Mouse (Mus musculus) granulocyte monocyte progenitor cell, adult 5-6 weeks (primary cell): ENCODE measurements around the gene Tuba4a. TPM values are rescaled to one million over a fixed set of nuclear protein-coding genes. Genes with fewer than 3 reads are reported as not detected.

Source experiments
- ATAC-seq: replicated peaks from 2 replicates; pipeline ENCODE4 v1.8.0; 2016; ENCODE audit warnings: mild to moderate bottlenecking, moderate TSS enrichment, inconsistent platforms; ENCODE audit not compliant: poor library complexity, severe bottlenecking
- total RNA-seq, 2 experiments: library from RNA; stranded (forward) in 1 of 2; stranded (reverse) in 1 of 2; fragments of 200-712, 200-1000 nt in 1 of 2; fragments of >200 nt in 1 of 2; fragmentation: Nextera tagmentation in 1 of 2; gene quantifications; 2 replicates each; pipeline ENCODE4 v1.2.3; 2014 to 2017

The Tuba4a gene
- total RNA-seq, 2 experiments from 2014 or later, result 534 to 690 TPM

DNA sequence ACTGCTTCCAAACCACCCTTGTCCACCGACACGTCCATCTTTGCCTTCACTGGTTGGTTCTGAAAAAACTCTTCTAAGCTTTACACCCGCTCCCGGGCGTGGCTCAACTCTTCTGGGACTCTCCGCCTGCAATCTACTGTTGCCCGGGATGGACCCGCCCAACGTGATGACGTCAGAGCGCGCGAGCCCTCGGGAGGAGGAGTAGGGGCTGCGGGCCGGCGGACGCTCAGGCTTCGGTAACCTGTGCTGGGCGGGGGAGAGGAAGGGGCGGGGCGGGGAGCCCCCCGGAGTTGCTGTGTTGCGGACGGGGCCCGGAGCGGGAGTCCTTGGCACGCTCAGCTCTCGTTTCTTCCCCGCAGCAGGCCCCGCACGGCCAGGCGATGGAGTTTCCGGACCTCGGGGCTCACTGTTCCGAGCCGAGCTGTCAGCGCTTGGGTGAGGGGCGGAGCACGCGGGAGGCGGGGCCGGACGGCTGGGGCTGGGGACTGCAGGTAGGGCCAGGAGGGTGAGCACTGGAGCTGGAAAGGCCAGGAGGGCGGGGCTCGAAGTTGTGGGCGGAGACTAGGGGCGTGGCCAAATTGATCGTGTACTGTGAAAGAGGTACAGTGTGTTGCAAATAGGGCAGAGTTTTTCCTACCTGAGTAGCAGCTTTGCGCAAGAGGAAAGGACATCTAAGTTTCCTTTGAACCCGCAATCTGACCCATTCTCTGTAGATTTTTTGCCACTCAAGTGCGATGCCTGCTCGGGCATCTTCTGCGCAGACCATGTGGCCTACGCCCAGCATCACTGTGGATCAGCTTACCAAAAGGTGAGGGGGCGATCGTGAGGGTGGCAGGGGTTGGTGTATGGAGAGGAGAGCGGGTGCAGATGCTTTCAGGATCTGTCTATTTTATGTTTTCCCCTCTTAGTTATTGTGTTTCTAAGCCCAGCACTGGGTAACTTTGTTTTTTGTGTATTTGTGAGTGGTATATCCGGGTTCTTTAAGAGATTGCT, 50.9 kb downstream of the Tuba4a start, which contains the start of gene Zfand2b:
Gene Zfand2b (plus strand): TSS at position 175 of the 993 bp plus-strand sequence.
- ATAC-seq, result peak; percentile 89

DNA sequence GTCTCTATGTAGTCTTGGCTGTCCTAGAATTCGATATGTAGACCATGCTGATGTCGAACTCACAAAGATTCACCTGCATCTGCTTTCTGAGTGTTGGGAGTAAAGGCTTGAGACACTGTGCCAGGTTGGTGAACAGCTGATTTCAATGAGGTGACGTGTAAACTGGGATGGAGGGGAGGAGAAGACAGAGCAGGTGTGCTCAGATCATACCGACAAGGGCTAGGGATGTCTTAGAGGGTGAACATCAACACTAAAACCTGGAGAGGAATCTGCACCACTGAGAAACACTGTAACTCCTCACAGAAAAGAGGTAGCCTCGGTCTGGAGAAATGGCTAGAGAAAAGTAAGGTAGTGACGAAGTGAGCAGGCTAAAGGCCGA, 51.6 kb downstream of the Tuba4a start:
- ATAC-seq, result no peak

Other genes with a start within 250 kb of the Tuba4a start
- 5.2 and 10.1 TPM in 2 replicates for gene Nhej1, start 94.7 kb downstream of the Tuba4a start, total RNA-seq (2014; fragmentation: Nextera tagmentation)
- gene Nhej1, start 94.7 kb downstream of the Tuba4a start, total RNA-seq (2017), result 5.6 and 13.4 TPM in 2 replicates
- 1.4 TPM in 1 of 2 replicates, not detected in the other for gene Slc23a3, start 86.0 kb downstream of the Tuba4a start, total RNA-seq (2014; fragmentation: Nextera tagmentation)
- not detected in 2 replicates for gene Slc23a3, start 86.0 kb downstream of the Tuba4a start, total RNA-seq (2017)
- 31.3 and 33.9 TPM in 2 replicates for gene Cnppd1, start 77.2 kb downstream of the Tuba4a start, total RNA-seq (2014; fragmentation: Nextera tagmentation)
- 33.0 and 36.4 TPM in 2 replicates for gene Cnppd1, start 77.2 kb downstream of the Tuba4a start, total RNA-seq (2017)
- gene Retreg2, start 77.1 kb downstream of the Tuba4a start, total RNA-seq (2014; fragmentation: Nextera tagmentation), result 38.3 and 68.0 TPM in 2 replicates
- gene Retreg2, start 77.1 kb downstream of the Tuba4a start, total RNA-seq (2017), result 35.5 and 52.0 TPM in 2 replicates
- gene Zfand2b, start 51.2 kb downstream of the Tuba4a start, total RNA-seq (2014; fragmentation: Nextera tagmentation), result 18.4 and 19.0 TPM in 2 replicates
- 9.5 and 18.2 TPM in 2 replicates for gene Zfand2b, start 51.2 kb downstream of the Tuba4a start, total RNA-seq (2017)
- 8.9 and 10.1 TPM in 2 replicates for gene Abcb6, start 39.5 kb downstream of the Tuba4a start, total RNA-seq (2014; fragmentation: Nextera tagmentation)
- gene Abcb6, start 39.5 kb downstream of the Tuba4a start, total RNA-seq (2017), result 7.5 and 8.4 TPM in 2 replicates
- 11.3 and 11.6 TPM in 2 replicates for gene Ankzf1, start 27.7 kb downstream of the Tuba4a start, total RNA-seq (2014; fragmentation: Nextera tagmentation)
- gene Ankzf1, start 27.7 kb downstream of the Tuba4a start, total RNA-seq (2017), result 20.0 and 20.9 TPM in 2 replicates
- gene Atg9a, start 27.7 kb downstream of the Tuba4a start, total RNA-seq (2014; fragmentation: Nextera tagmentation), result 21.5 and 25.7 TPM in 2 replicates
- 5.1 and 13.4 TPM in 2 replicates for gene Atg9a, start 27.7 kb downstream of the Tuba4a start, total RNA-seq (2017)
- 37.1 and 57.6 TPM in 2 replicates for gene Glb1l, start 9.1 kb downstream of the Tuba4a start, total RNA-seq (2014; fragmentation: Nextera tagmentation)
- 13.0 and 15.0 TPM in 2 replicates for gene Glb1l, start 9.1 kb downstream of the Tuba4a start, total RNA-seq (2017)
- 212 and 224 TPM in 2 replicates for gene Stk16, start 9.0 kb downstream of the Tuba4a start, total RNA-seq (2014; fragmentation: Nextera tagmentation)
- gene Stk16, start 9.0 kb downstream of the Tuba4a start, total RNA-seq (2017), result 152 and 160 TPM in 2 replicates
- not detected in 2 replicates for gene A630095N17Rik, start 12.2 kb upstream of the Tuba4a start, total RNA-seq (2014; fragmentation: Nextera tagmentation)
- gene A630095N17Rik, start 12.2 kb upstream of the Tuba4a start, total RNA-seq (2017), result 2.7 TPM in 1 of 2 replicates, not detected in the other
- gene Dnajb2, start 16.5 kb upstream of the Tuba4a start, total RNA-seq (2014; fragmentation: Nextera tagmentation), result 0.66 and 4.1 TPM in 2 replicates
- gene Dnajb2, start 16.5 kb upstream of the Tuba4a start, total RNA-seq (2017), result 1.5 and 1.6 TPM in 2 replicates
- gene Ptprn, start 44.6 kb upstream of the Tuba4a start, total RNA-seq (2014; fragmentation: Nextera tagmentation), result not detected in 2 replicates
- not detected in 2 replicates for gene Ptprn, start 44.6 kb upstream of the Tuba4a start, total RNA-seq (2017)
- gene Resp18, start 58.5 kb upstream of the Tuba4a start, total RNA-seq (2014; fragmentation: Nextera tagmentation), result not detected in 2 replicates
- not detected in 2 replicates for gene Resp18, start 58.5 kb upstream of the Tuba4a start, total RNA-seq (2017)
- gene Dnpep, start 98.1 kb upstream of the Tuba4a start, total RNA-seq (2014; fragmentation: Nextera tagmentation), result 35.6 and 44.7 TPM in 2 replicates
- 26.6 and 47.7 TPM in 2 replicates for gene Dnpep, start 98.1 kb upstream of the Tuba4a start, total RNA-seq (2017)
- not detected in 2 replicates for gene Des, start 140.5 kb upstream of the Tuba4a start, total RNA-seq (2014; fragmentation: Nextera tagmentation)
- gene Des, start 140.5 kb upstream of the Tuba4a start, total RNA-seq (2017), result not detected in 2 replicates
- gene Speg, start 155.4 kb upstream of the Tuba4a start, total RNA-seq (2014; fragmentation: Nextera tagmentation), result not detected in 2 replicates
- gene Speg, start 155.4 kb upstream of the Tuba4a start, total RNA-seq (2017), result 0.05 TPM in 1 of 2 replicates, not detected in the other
- 118 and 133 TPM in 2 replicates for gene Gmppa, start 216.1 kb upstream of the Tuba4a start, total RNA-seq (2014; fragmentation: Nextera tagmentation)
- gene Gmppa, start 216.1 kb upstream of the Tuba4a start, total RNA-seq (2017), result 85.1 and 88.3 TPM in 2 replicates
- not detected in 2 replicates for gene Asic4, start 230.6 kb upstream of the Tuba4a start, total RNA-seq (2014; fragmentation: Nextera tagmentation)
- gene Asic4, start 230.6 kb upstream of the Tuba4a start, total RNA-seq (2017), result not detected in 2 replicates